Mouse (Mus musculus) left cerebral cortex, adult 8-10 months (tissue): ENCODE results near the gene Rtp2. TPM values are rescaled to one million over a fixed set of nuclear protein-coding genes. Genes with fewer than 3 reads are reported as not detected.
A peak's percentile ranks its signal among the peaks of the same experiment; 100 is the strongest.
"Not testable (repeated sequence)": the region's sequence is repeated elsewhere in the genome, so short reads cannot be mapped to it uniquely, and the experiment has no call there.

Source experiments
- DNase-seq, 2 experiments: peaks; one replicate each; pipeline ENCODE4 v3.0.0; 2022; ENCODE audit warnings: low spot score in 2 of 2
- total RNA-seq, 4 experiments: library from RNA; stranded (reverse); gene quantifications; 2 replicates each; pipeline ENCODE4 v1.2.4; 2022

Rtp2 gene
- total RNA-seq, 4 experiments from 2014 or later, result 0.18 to 0.32 TPM; not detected in 2

DNA sequence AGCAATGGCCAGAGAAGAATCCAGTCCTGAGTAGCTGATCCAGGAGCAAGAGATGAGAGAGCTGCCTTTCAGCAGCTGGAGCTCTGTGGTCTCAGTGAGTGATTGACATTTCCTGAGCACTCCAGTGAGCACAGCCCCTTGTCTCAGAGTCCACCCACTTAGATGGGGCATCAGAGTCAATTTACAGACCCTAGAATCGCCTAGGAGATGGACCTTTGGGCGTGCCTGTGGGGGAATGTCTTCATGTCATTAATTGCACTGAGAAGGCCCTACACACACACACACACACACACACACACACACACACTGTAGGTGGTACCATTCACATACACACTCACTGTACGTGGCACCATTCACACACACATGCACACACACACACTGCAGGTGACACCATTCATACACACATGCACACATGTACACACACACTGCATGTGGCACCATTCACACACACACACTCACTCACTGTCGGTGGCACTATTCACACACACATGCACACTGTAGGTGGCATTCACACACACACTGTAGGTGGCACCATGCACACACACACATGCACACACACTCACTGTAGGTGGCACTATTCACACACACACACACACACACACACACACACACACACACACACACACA is 20.0 kb upstream of the Rtp2 start:
- DNase-seq, result no peak

- no peak for DNase-seq
Measured at GRCm38 (mm10) chr16:23947654-23948053, 15.5 kb upstream of the Rtp2 start.

GRCm38 (mm10) chr16:23944801-23945200 is 12.6 kb upstream of the Rtp2 start:
- no peak for DNase-seq

DNA sequence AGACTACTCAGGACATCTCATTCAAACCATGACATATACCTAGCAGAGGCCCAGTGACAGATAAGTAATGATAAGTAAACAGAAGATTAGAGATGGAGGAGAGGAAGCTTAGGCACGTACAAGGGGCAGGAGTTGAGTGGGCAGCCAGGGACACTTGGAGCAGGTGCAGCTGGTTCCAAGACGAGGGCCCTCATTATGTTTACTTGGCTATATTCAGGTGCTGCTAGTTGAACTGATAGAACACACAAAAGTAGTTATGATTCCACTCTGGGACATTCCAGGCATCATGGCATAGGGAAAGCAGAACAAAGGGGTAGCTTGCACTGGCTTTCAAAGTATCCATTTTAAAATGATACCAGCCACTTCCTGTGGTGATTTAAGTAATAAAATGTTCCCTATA is 2.2 kb upstream of the Rtp2 start:
- DNase-seq, result no peak

- no peak for DNase-seq
Measured at GRCm38 (mm10) chr16:23931275-23931674, 919 bp downstream of the Rtp2 start.

DNA sequence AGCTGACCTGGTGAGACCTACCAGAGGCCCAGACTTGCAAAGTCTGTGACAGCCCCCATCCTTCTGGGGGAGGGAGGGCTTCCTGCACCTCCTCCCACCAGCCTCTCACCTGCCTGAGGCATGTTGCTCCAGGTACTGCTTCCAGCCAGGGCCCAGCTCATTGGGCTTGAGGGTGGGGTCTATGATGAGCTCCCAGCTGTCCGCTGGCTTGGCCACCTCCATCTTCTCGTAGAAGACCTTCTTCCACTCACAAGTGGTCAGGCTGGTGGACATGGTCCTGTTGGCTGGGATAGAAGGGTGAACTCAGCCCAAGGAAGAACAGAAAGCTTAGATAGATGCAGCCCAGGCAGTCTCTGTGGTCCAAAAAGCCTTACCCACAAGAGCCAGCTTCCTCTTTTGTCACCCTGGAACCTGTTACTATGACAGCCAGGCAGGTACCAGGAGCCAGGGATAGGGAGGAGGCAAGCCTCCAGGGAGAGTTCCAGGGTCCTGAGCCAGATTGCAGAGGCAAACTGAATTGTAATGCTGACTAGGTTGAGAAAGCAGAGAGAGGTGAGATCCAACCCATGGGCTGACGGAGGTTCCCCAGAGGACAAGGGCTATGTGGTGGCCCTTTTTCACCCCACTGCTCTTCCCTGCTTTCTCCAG is 1.6 kb downstream of the Rtp2 start:
- no peak for DNase-seq

DNA sequence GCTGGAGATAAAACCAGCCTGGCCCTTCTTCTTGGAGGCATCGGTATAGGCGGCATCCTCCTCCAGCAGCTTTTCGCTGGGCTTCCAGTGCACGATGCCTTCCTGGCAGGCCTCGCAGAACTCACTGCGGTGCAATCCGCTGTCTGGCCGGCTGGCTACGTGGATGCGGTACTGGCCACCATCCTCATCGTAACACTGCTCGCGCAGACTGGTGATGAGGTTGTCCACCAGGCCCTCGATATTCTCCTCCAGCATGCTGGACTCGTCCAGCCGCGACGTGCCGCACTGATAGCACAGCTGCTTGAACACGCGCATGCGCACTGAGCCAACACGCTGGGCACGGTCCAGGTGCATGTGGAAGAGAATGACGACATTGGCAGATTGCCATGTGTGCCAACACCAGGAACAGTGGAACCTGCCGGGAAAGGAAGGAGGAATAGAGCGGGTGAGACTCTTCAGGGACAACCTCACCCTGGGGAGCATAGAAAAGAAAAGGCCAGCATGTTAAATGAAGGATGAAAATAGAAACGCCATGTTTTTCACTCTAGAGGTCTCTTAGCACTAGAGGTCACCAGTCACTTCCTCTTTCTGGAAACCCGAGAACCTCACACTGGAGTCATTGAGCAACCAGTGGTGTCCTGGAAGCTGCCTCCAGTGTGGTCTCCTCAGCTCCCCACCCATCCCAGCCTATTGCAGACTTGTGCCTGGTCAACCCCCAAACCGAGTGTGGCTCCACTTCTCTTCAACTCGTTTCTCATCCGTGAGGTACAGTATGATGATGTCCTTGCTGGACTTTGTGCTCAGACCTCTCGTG is 4.7 kb downstream of the Rtp2 start:
- DNase-seq, result no peak

GRCm38 (mm10) chr16:23922906-23923305 is 9.3 kb downstream of the Rtp2 start:
- DNase-seq, result no peak

- no peak for DNase-seq
Measured at GRCm38 (mm10) chr16:23921697-23922096, 10.5 kb downstream of the Rtp2 start.

DNA sequence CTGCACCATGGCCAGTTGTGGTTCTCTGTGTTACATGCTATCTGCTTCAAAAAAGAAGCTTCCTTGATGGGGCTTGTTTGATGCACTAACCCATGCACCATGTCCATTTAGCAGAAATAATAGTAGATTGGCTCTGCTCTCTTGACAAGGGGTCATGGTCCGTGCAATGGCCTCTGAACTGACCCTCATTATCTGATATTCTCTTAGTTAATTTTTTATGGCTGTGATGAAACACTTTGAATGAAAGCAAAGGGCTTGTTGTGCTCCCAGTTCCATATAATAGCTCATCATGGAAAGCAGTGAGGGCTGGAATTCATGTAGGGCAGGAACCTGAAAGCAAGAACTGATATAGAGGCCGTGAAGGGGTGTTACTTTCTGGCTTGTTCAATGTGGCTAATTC is 12.8 kb downstream of the Rtp2 start:
- DNase-seq, result no peak

DNA sequence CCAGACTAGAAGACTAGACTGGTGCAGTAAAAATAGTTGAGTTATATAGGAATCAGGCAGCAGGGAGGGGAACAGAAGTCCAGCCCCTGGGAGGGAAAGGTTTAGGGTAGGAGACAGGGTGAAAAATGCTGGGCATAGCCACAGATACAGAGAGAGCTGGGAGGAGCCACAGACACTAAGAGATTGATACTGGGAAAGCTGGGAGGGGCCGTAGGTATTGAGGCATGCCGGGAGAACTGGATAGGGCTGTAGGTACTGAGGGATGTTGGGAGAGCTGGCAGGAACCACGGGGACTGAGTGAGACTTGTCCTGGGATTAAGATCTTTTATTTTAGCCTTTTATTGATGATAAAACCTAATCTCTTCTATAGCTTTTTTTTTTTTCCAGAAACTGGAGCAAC is 18.8 kb downstream of the Rtp2 start:
- no peak for DNase-seq

- no peak for DNase-seq
Measured at GRCm38 (mm10) chr16:23912741-23913140, 19.5 kb downstream of the Rtp2 start.

DNA sequence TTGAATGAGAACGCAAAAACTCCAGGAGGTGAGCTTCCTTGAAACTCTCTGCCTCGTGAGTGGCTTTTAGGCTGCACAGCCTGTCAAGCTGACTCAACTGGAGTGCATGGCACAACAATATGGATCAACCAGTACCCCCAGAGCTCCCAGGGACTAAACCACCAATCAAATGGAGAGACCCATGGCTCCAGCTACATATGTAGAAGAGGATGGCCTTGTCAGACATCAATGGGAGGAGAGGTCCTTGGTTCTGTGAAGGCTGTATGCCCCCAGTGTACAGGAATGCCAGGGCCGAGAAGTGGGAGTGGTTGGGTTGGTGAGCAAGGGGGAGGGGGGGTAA is 23.2 kb downstream of the Rtp2 start:
- not testable (repeated sequence) for DNase-seq

- DNase-seq, result not testable (repeated sequence)
Measured at GRCm38 (mm10) chr16:23908076-23909014, 23.8 kb downstream of the Rtp2 start.

- DNase-seq, result not testable (repeated sequence)
Measured at GRCm38 (mm10) chr16:23906586-23906985, 25.6 kb downstream of the Rtp2 start.

GRCm38 (mm10) chr16:23901411-23901810 is 30.8 kb downstream of the Rtp2 start:
- DNase-seq, result no peak

DNA sequence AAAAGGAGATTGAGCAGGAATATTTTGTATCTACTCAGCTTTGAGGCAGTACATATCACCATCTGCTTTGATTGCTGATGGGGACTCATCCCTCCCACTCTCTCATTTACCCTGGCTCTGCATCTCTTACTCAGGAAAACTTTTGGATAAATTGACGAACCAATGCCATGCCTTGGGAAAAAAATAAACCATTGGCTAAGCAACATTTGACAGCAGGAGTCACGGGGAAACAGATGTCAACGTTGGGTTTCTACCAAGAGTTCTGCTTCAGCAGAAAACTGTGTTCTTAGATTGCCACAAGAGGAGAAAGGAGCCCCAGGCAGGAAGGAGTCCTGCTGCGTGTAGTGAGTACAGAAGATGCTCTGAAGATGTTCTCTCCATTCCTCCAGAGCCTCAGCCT is 32.1 kb downstream of the Rtp2 start:
- peak in 1 of 2 experiments; percentile 11 for DNase-seq

- DNase-seq, result peak; percentile 58 to 73
Measured at GRCm38 (mm10) chr16:23898840-23899239, 33.4 kb downstream of the Rtp2 start.

DNA sequence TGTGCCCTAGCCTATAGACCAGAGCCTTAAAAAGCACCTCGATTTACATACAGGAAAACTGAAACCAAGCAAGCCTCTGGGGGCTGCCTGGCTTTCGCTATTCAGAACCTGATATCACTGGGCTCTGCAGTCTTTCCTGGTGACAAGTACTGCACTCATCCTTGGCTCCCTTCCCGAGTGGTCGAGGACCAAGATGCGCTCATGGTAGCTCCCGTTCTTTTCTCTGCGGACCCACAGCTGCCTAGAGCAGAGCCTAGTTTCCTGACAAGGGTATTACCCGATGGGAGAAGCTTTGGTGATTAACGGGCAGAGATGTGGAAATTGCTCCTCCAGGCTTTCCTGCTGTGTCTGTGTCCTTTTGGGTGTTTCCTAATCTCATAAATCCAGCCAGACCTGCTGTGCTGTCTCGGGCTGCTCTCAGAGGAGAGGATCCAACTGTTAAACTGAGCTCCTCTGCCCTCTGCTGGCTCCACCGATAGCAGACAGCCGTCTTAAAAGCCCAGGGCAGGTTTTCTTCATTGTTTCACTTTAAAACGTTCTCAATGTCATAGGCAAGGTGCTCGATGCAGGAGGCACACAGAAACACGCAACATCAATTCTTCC is 34.1 kb downstream of the Rtp2 start:
- DNase-seq, result peak; percentile 57 to 60

- no peak for DNase-seq
Measured at GRCm38 (mm10) chr16:23897486-23897885, 34.7 kb downstream of the Rtp2 start.

- no peak for DNase-seq
Measured at GRCm38 (mm10) chr16:23895135-23895534, 37.1 kb downstream of the Rtp2 start.
